Mouse (Mus musculus) forebrain, postnatal 0 days (tissue): Measurements from ENCODE around the gene Itpripl2. TPM values are rescaled to one million over a fixed set of nuclear protein-coding genes. Genes with fewer than 3 reads are reported as not detected.

Experiments
- ATAC-seq: fragments of 200-750 bp; cut with Nextera tagmentation; 2 replicates; pipeline ENCODE4 v1.8.0; 2017; ENCODE audit warnings: mild to moderate bottlenecking, moderate library complexity
- DNase-seq: peaks from one replicate; pipeline ENCODE4 v3.0.0-alpha.2; 2015
- H3K27ac ChIP-seq: fragments of 300-500 bp; sonication (generic); 2 replicates; pipeline ENCODE4 v1.5.1; 2014; ENCODE audit warnings: low read depth, mild to moderate bottlenecking, antibody characterized with exemption, low read length, moderate library complexity, mixed read lengths
- H3K27me3 ChIP-seq: fragments of 300-500 bp; sonication (generic); 2 replicates; pipeline ENCODE4 v1.6.1; 2014; ENCODE audit warnings: mild to moderate bottlenecking, low read length, mixed read lengths; ENCODE audit not compliant: insufficient read depth
- H3K36me3 ChIP-seq: fragments of 300-500 bp; sonication (generic); 2 replicates; pipeline ENCODE4 v1.6.1; 2014; ENCODE audit warnings: mild to moderate bottlenecking, moderate library complexity; ENCODE audit not compliant: insufficient read depth
- H3K4me1 ChIP-seq: fragments of 300-500 bp; sonication (generic); 2 replicates; pipeline ENCODE4 v1.6.1; 2014; ENCODE audit warnings: antibody characterized with exemption; ENCODE audit not compliant: insufficient read depth
- H3K4me2 ChIP-seq: fragments of 300-500 bp; sonication (generic); 2 replicates; pipeline ENCODE4 v1.6.1; 2014; ENCODE audit warnings: low read depth, mild to moderate bottlenecking, moderate library complexity
- H3K4me3 ChIP-seq: fragments of 300-500 bp; sonication (generic); 2 replicates; pipeline ENCODE4 v1.5.1; 2014; ENCODE audit warnings: low read depth, low read length, mixed read lengths
- H3K9ac ChIP-seq: fragments of 300-500 bp; sonication (generic); 2 replicates; pipeline ENCODE4 v1.6.1; 2014; ENCODE audit warnings: mild to moderate bottlenecking
- H3K9me3 ChIP-seq: fragments of 300-500 bp; sonication (generic); 2 replicates; pipeline ENCODE4 v1.6.1; 2016; ENCODE audit warnings: low read length
- CTCF ChIP-seq: sonication (generic); IDR thresholded peaks from 2 replicates; pipeline ENCODE4 v1.5.1; 2016; ENCODE audit warnings: antibody characterized with exemption, control low read depth, low read depth
- WGBS: fragments of 180-500 bp; shearing (Covaris S2); extraction: QIAGEN DNeasy Blood & Tissue Kit; methylation state at CpG from one replicate; pipeline ENCODE4 v1.1.7; 2014; 5-methylcytosine and 5-hydroxymethylcytosine counted together
- polyA plus RNA-seq: library from polyadenylated mRNA; unstranded; fragments of >200 nt; fragmentation: Nextera tagmentation; extraction: Ambion mirVana; gene quantifications from 2 replicates; pipeline ENCODE4 v1.2.1, GENCODE M21; 2015
- total RNA-seq: library from RNA; depleted of rRNA; stranded (reverse); fragments of >200 nt; gene quantifications from 2 replicates; pipeline ENCODE4 v1.2.3, GENCODE M21; 2014

Gene Itpripl2
- total and polyA plus RNA-seq, 2 experiments from 2014 or later = 0.42 to 6.0 TPM

DNA sequence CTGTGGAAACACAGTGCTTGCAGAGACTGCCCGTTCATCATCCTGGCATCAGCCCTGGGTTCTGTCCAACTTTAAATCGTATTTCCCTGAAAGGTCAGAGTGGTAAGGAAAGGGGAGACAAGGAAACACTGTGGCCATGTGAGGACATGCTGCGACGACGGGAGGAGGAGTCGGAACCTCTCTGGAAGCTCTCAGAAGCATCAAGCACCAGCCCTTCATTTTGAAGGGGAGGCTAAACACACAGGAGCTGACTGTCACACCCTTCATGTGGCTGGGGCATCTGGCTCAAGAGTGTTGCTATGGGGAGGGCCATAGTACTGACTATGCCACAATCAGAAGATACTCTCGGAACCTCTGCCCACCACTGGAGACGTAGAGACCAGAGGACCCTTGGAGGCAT is 27.9 kb upstream of the Itpripl2 start:
- DNase-seq (no peak), ATAC-seq (no peak)
- no peaks in the 10 kb centered on the region; the same call in 1 of the 2 replicates for H3K36me3 ChIP-seq
- H3K4me2 ChIP-seq = no peak overlapping the region
- H3K4me1 ChIP-seq = no peaks in the 10 kb centered on the region
- no peak overlapping the region for H3K9ac ChIP-seq
- H3K27ac ChIP-seq = no peak overlapping the region
- no peak for TF ChIP-seq CTCF
- no peaks in the 10 kb centered on the region for H3K27me3 ChIP-seq
- 88% methylated on average over 8 of the region's 8 CpGs for WGBS
- no peak overlapping the region for H3K4me3 ChIP-seq
- no peaks in the 10 kb centered on the region for H3K9me3 ChIP-seq

GRCm38 (mm10) chr7:118518687-118519086 is 26.9 kb upstream of the Itpripl2 start:
- DNase-seq = peak; percentile 81
- H3K4me1 ChIP-seq = no peaks in the 10 kb centered on the region

DNA sequence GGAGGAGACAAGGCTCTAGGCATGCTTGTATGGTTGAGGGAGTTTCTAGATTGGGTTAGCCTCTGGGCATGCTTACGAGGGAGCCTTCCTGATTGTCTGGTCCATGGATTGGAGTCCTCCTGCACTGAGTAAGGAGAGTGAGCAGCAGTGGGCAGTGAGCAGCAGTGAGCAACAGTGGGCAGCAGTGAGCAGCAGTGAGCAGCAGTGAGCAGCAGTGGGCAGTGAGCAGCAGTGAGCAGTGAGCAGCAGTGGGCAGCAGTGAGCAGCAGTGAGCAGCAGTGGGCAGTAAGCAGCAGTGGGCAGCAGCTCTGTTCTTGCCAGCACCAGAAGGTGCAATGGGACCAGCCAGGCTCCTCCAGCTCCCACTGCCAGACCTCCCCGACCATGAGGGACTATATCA is 26.0 kb upstream of the Itpripl2 start:
- Histone ChIP-seq H3K27ac (no peak overlapping the region), H3K4me1 (no peaks in the 10 kb centered on the region), H3K27me3 (no peaks in the 10 kb centered on the region), H3K4me3 (no peak overlapping the region), H3K4me2 (no peak overlapping the region), H3K9me3 (no peaks in the 10 kb centered on the region), H3K9ac (no peak overlapping the region), H3K36me3 (no peaks in the 10 kb centered on the region; the same call in 1 of the 2 replicates)
- ATAC-seq (peak; percentile 40; the same call in 1 of the 2 replicates), DNase-seq (no peak)
- peak; percentile 54 for TF ChIP-seq CTCF
- WGBS = 59% methylated on average over 2 of the region's 2 CpGs

More at GRCm38 (mm10) chr7:118518687-118519086, 26.9 kb upstream of the Itpripl2 start:
- no peak overlapping the region for H3K9ac ChIP-seq
- H3K4me2 ChIP-seq = no peak overlapping the region
- no peaks in the 10 kb centered on the region; the same call in 1 of the 2 replicates for H3K36me3 ChIP-seq
- ATAC-seq = peak; percentile 86
- no peak overlapping the region for H3K4me3 ChIP-seq
- H3K27me3 ChIP-seq = no peaks in the 10 kb centered on the region
- no peaks in the 10 kb centered on the region for H3K9me3 ChIP-seq
- H3K27ac ChIP-seq = no peak overlapping the region
- WGBS = 3% methylated on average over 18 of the region's 18 CpGs
- peak; percentile 95 for TF ChIP-seq CTCF

DNA sequence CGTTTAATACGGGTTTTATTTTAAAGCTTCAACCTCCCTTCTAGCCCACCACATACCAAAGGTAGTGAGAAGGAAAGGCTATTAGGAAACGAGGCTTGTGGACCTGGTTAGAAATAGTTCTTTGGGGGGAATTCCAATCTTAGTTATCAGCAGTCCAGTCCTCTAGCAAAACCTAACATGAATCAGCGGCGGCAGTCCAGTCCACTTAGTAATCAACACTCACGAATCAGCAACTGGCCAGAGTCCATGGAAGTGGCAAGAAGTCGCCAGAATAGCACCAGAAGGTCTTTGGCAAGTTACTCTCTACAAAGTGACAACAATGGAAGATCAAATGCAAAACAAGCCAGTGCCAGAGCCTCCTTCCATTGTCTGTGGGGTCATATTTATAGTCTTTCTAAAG is 16.8 kb upstream of the Itpripl2 start:
- no peak overlapping the region for H3K4me3 ChIP-seq
- no peak overlapping the region for H3K27ac ChIP-seq
- ATAC-seq (no peak), DNase-seq (no peak)
- H3K9me3 ChIP-seq = no peaks in the 10 kb centered on the region
- H3K9ac ChIP-seq = no peak overlapping the region
- H3K36me3 ChIP-seq = no peaks in the 10 kb centered on the region
- no peak for TF ChIP-seq CTCF
- H3K4me1 ChIP-seq = no peaks in the 10 kb centered on the region
- 79% methylated on average over 7 of the region's 7 CpGs for WGBS
- no peak overlapping the region for H3K4me2 ChIP-seq
- no peaks in the 10 kb centered on the region for H3K27me3 ChIP-seq

GRCm38 (mm10) chr7:118503844-118504243 is 12.1 kb upstream of the Itpripl2 start:
- no peak for ATAC-seq

DNA sequence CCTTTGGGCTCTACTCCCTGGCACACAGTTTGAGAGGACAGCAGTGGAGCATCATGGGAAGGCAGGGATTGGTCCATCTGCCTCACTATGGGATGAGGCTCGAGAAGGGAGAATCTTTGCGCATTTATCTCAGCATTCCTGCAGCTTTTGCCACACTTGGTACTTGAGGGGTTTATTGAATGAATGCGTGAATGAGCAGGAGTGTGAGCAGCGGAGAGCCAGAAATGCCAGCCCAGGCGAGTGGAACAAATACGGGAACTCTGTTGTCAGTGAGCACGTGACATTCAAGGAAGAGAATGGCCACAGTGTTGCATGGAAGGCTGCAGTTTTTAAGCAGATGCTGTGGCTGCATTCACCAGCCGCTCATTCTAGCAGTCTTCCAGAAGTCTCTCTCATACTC is 10.6 kb upstream of the Itpripl2 start:
- Histone ChIP-seq H3K9me3 (peaks cover 2% of the 10 kb centered on the region; the same call in 1 of the 2 replicates), H3K36me3 (no peaks in the 10 kb centered on the region), H3K4me2 (no peak overlapping the region), H3K27me3 (no peaks in the 10 kb centered on the region), H3K27ac (no peak overlapping the region), H3K9ac (no peak overlapping the region), H3K4me3 (no peak overlapping the region), H3K4me1 (no peaks in the 10 kb centered on the region)
- 49% methylated on average over 8 of the region's 8 CpGs for WGBS
- peak; percentile 20; the same call in 1 of the 2 replicates for ATAC-seq
- no peak for TF ChIP-seq CTCF
- peak; percentile 13 for DNase-seq

More at GRCm38 (mm10) chr7:118503844-118504243, 12.1 kb upstream of the Itpripl2 start:
- WGBS = 72% methylated on average over 4 of the region's 4 CpGs
- no peaks in the 10 kb centered on the region for H3K36me3 ChIP-seq
- DNase-seq = no peak
- H3K4me3 ChIP-seq = no peak overlapping the region
- H3K27ac ChIP-seq = no peak overlapping the region
- H3K4me1 ChIP-seq = no peaks in the 10 kb centered on the region
- no peak for TF ChIP-seq CTCF
- H3K9ac ChIP-seq = no peak overlapping the region
- H3K27me3 ChIP-seq = no peaks in the 10 kb centered on the region
- no peak overlapping the region for H3K4me2 ChIP-seq
- H3K9me3 ChIP-seq = no peaks in the 10 kb centered on the region

- 74% methylated on average over 7 of the region's 7 CpGs for WGBS
- Histone ChIP-seq H3K9ac (no peak overlapping the region), H3K4me2 (no peak overlapping the region), H3K9me3 (peaks cover 2% of the 10 kb centered on the region; the same call in 1 of the 2 replicates), H3K4me1 (no peaks in the 10 kb centered on the region), H3K4me3 (no peak overlapping the region), H3K27me3 (no peaks in the 10 kb centered on the region), H3K36me3 (no peaks in the 10 kb centered on the region), H3K27ac (no peak overlapping the region)
- no peak for TF ChIP-seq CTCF
- ATAC-seq (no peak), DNase-seq (no peak)
Measured at GRCm38 (mm10) chr7:118499784-118500435, 8.1 kb upstream of the Itpripl2 start.
